7 mouse cellular contexts compared by ENCODE assay signal in genomic region chr8:84042066-84042947, GRCm38 (mm10). TPM values are rescaled to one million over a fixed set of nuclear protein-coding genes. Genes with fewer than 3 reads are reported as not detected.
DNase-seq lines count a peak whose midpoint lies in the region; ATAC-seq lines count a peak whose summit lies in the region.

Il27ra (minus strand) TSS chr8:84042589.

- peak within 1 kb of the TSS; percentile 39; the same call in 1 of the 2 replicates for H3K9ac ChIP-seq in hindbrain, embryonic 13.5 days
- peak within 1 kb of the TSS; percentile 47; the same call in 1 of the 2 replicates for H3K9ac ChIP-seq in limb, embryonic 11.5 days (ENCODE audit: low read length)
- peak within 1 kb of the TSS; percentile 32; the same call in 1 of the 2 replicates for H3K9ac ChIP-seq in midbrain, embryonic 11.5 days (ENCODE audit: low read length)

- peaks cover 17% of the 10 kb centered on the region for H3K4me1 ChIP-seq in hindbrain, embryonic 13.5 days (replicated peaks)
- H3K4me1 ChIP-seq in limb, embryonic 11.5 days (ENCODE audit: control insufficient read depth, insufficient read depth, low read length), result peaks cover 7% of the 10 kb centered on the region; the same call in 1 of the 2 replicates
- peaks cover 4% of the 10 kb centered on the region; the same call in 1 of the 2 replicates for H3K4me1 ChIP-seq in midbrain, embryonic 11.5 days (ENCODE audit: control insufficient read depth, insufficient read depth, low read length)

- DNase-seq in Muller cell, postnatal 12 days (ENCODE audit: inconsistent ontology term), result peak; percentile 61
- peak; percentile 49 for DNase-seq in brain, adult 2 months (ENCODE audit: low read depth, low spot score)
- DNase-seq in gastrocnemius, adult 18-20 months (ENCODE audit: low spot score), result peak; percentile 73
- DNase-seq in limb, embryonic 11.5 days (ENCODE audit: low spot score), result peak; percentile 81
- DNase-seq in midbrain, embryonic 11.5 days (ENCODE audit: low spot score, missing footprints), result peak; percentile 94
- DNase-seq in spleen, adult 12 weeks (ENCODE audit: low spot score), result peak; percentile 38

- H3K4me3 ChIP-seq in hindbrain, embryonic 13.5 days, result peak within 1 kb of the TSS; percentile 27
- peak within 1 kb of the TSS; percentile 26 for H3K4me3 ChIP-seq in limb, embryonic 11.5 days (ENCODE audit: low read depth, low read length)
- peak within 1 kb of the TSS; percentile 24 for H3K4me3 ChIP-seq in midbrain, embryonic 11.5 days (ENCODE audit: low read depth, low read length)

- WGBS in hindbrain, embryonic 13.5 days, result 6% methylated on average over 40 of the region's 40 CpGs
- WGBS in limb, embryonic 11.5 days, result 5% methylated on average over 40 of the region's 40 CpGs
- WGBS in midbrain, embryonic 11.5 days, result 4% methylated on average over 40 of the region's 40 CpGs

- peaks cover 80% of the 10 kb centered on the region for H3K27me3 ChIP-seq in hindbrain, embryonic 13.5 days
- H3K27me3 ChIP-seq in limb, embryonic 11.5 days (ENCODE audit: control insufficient read depth, insufficient read depth, low read length), result peaks cover 45% of the 10 kb centered on the region
- H3K27me3 ChIP-seq in midbrain, embryonic 11.5 days (ENCODE audit: control insufficient read depth, insufficient read depth, low read length), result peaks cover 42% of the 10 kb centered on the region

- no peak within 1 kb of the TSS for H3K27ac ChIP-seq in hindbrain, embryonic 13.5 days
- H3K27ac ChIP-seq in limb, embryonic 11.5 days (replicated peaks; ENCODE audit: low read depth, low read length), result no peak within 1 kb of the TSS
- no peak within 1 kb of the TSS for H3K27ac ChIP-seq in midbrain, embryonic 11.5 days (ENCODE audit: low read depth, low read length)

- peak; percentile 59 for ATAC-seq in hindbrain, embryonic 13.5 days (ENCODE audit: low FRiP score)
- peak; percentile 52; the same call in 1 of the 2 replicates for ATAC-seq in limb, embryonic 11.5 days (ENCODE audit: insufficient number of reproducible peaks, low FRiP score, low TSS enrichment, low read depth)
- ATAC-seq in midbrain, embryonic 11.5 days (ENCODE audit: low FRiP score), result peak; percentile 81

- H3K9me3 ChIP-seq in hindbrain, embryonic 13.5 days, result no peaks in the 10 kb centered on the region
- no peaks in the 10 kb centered on the region for H3K9me3 ChIP-seq in limb, embryonic 11.5 days (ENCODE audit: control insufficient read depth, low read length)
- no peaks in the 10 kb centered on the region; the same call in 1 of the 2 replicates for H3K9me3 ChIP-seq in midbrain, embryonic 11.5 days (ENCODE audit: control insufficient read depth, low read length)

- peak within 1 kb of the TSS; percentile 54 for H3K4me2 ChIP-seq in hindbrain, embryonic 13.5 days
- peak within 1 kb of the TSS; percentile 74 for H3K4me2 ChIP-seq in limb, embryonic 11.5 days (ENCODE audit: low read depth, severe bottlenecking)
- H3K4me2 ChIP-seq in midbrain, embryonic 11.5 days, result peak within 1 kb of the TSS; percentile 60

- no peaks in the 10 kb centered on the region for H3K36me3 ChIP-seq in hindbrain, embryonic 13.5 days
- H3K36me3 ChIP-seq in limb, embryonic 11.5 days (ENCODE audit: control insufficient read depth, insufficient read depth, low read length), result no peaks in the 10 kb centered on the region; the same call in 1 of the 2 replicates
- no peaks in the 10 kb centered on the region for H3K36me3 ChIP-seq in midbrain, embryonic 11.5 days (ENCODE audit: control insufficient read depth, insufficient read depth, low read length)

RNA-seq across cellular contexts. Expression of gene Il27ra, which starts in this region (rescaled TPM):
- under 1 TPM; 0.37 to 0.66 TPM for total RNA-seq in gastrocnemius, adult 18-20 months (2021)
- polyA plus RNA-seq in hindbrain, embryonic 13.5 days (2015; fragmentation: Nextera tagmentation; extraction: Ambion mirVana), result 0.22 and 0.66 TPM in 2 replicates
- polyA plus RNA-seq in limb, embryonic 11.5 days (2014; fragmentation: Nextera tagmentation; extraction: Ambion mirVana), result 0.20 and 0.27 TPM in 2 replicates
- polyA plus RNA-seq in midbrain, embryonic 11.5 days (2014; fragmentation: Nextera tagmentation; extraction: Ambion mirVana), result 0.23 TPM in 2 replicates

Comparison
In these comparisons a context has a peak if more than half of its experiments do, and no peak if none do; other contexts are left out.
1. Peak in DNase-seq in gastrocnemius, adult 18-20 months; RNA of the gene not detected or under 1 TPM.
2. Peak in ATAC-seq, H3K4me3 ChIP-seq, H3K9ac ChIP-seq and H3K4me2 ChIP-seq in hindbrain, embryonic 13.5 days; RNA of the gene not detected or under 1 TPM.
3. Peak in DNase-seq, ATAC-seq, H3K4me3 ChIP-seq, H3K9ac ChIP-seq and H3K4me2 ChIP-seq in limb, embryonic 11.5 days; RNA of the gene not detected or under 1 TPM.
4. Peak in DNase-seq, ATAC-seq, H3K4me3 ChIP-seq, H3K9ac ChIP-seq and H3K4me2 ChIP-seq in midbrain, embryonic 11.5 days; RNA of the gene not detected or under 1 TPM.
5. DNase-seq: peak in every context shown above with its lines; median percentile 94 in midbrain, embryonic 11.5 days; 81 in limb, embryonic 11.5 days; 73 in gastrocnemius, adult 18-20 months; 61 in Muller cell, postnatal 12 days; 49 in brain, adult 2 months; 38 in spleen, adult 12 weeks.